Mouse (Mus musculus) liver, embryonic 14.5 days (tissue): ENCODE measurements at regions not wholly inside any gene's neighbourhood (a gene's known extent, or its start where the extent isn't known, plus 50 kb on each side); places are given as distances from the start of the nearest gene placed in this dataset.

Experiments
- ATAC-seq: fragments of 200-750 bp; cut with Nextera tagmentation; 2 replicates; pipeline ENCODE4 v1.8.0; 2017; ENCODE audit warnings: moderate number of reproducible peaks, mild to moderate bottlenecking, moderate library complexity; ENCODE audit not compliant: insufficient read depth
- DNase-seq, 3 experiments: peaks; one replicate each; pipeline ENCODE4 v3.0.0-alpha.2; 2012 to 2013; ENCODE audit warnings: low read depth in 3 of 3, low spot score in 3 of 3
- H3K27ac ChIP-seq: fragments of 300-500 bp; sonication (generic); 2 replicates; pipeline ENCODE4 v1.5.1; 2014; ENCODE audit warnings: moderate library complexity, mild to moderate bottlenecking, control low read depth, inconsistent platforms
- H3K27me3 ChIP-seq: fragments of 300-500 bp; sonication (generic); 2 replicates; pipeline ENCODE4 v1.6.1; 2014; ENCODE audit warnings: mild to moderate bottlenecking, low read length, moderate library complexity; ENCODE audit not compliant: control insufficient read depth, insufficient read depth
- H3K36me3 ChIP-seq: fragments of 300-500 bp; sonication (generic); replicated peaks from 2 replicates; pipeline ENCODE4 v1.6.1; 2014; ENCODE audit warnings: low read depth; ENCODE audit not compliant: control insufficient read depth, insufficient read depth
- H3K4me1 ChIP-seq, 2 experiments: fragments of 200-500 bp in 1 of 2; fragments of 300-500 bp in 1 of 2; sonication (generic) in 1 of 2; replicated peaks; 2 replicates each; pipeline ENCODE4 v1.6.1; 2012 to 2014; ENCODE audit warnings: antibody characterized with exemption in 1 of 2, inconsistent platforms in 1 of 2, low read length in 1 of 2; ENCODE audit not compliant: control insufficient read depth in 2 of 2, insufficient read depth in 2 of 2
- H3K4me2 ChIP-seq: fragments of 300-500 bp; sonication (generic); 2 replicates; pipeline ENCODE4 v1.6.1; 2014; ENCODE audit warnings: low read depth, mild to moderate bottlenecking, control low read depth, moderate library complexity
- H3K4me3 ChIP-seq, 2 experiments: fragments of 200-500 bp in 1 of 2; fragments of 300-500 bp in 1 of 2; sonication (generic) in 1 of 2; 2 replicates each; pipeline ENCODE4 v1.5.1; 2012 to 2014; ENCODE audit warnings: low read depth in 2 of 2, low read length in 2 of 2, mild to moderate bottlenecking in 2 of 2, control low read depth in 1 of 2, inconsistent platforms in 1 of 2, moderate library complexity in 1 of 2; ENCODE audit not compliant: insufficient read depth in 1 of 2
- H3K9ac ChIP-seq: fragments of 300-500 bp; sonication (generic); replicated peaks from 2 replicates; pipeline ENCODE4 v1.6.1; 2014; ENCODE audit warnings: mild to moderate bottlenecking, control low read depth, moderate library complexity
- H3K9me3 ChIP-seq: fragments of 300-500 bp; sonication (generic); 2 replicates; pipeline ENCODE4 v1.6.1; 2016; ENCODE audit warnings: low read length, mixed read lengths; ENCODE audit not compliant: control insufficient read depth
- CTCF ChIP-seq: IDR thresholded peaks from 2 replicates; pipeline ENCODE4 v1.5.1; 2016; ENCODE audit warnings: antibody characterized with exemption, low read depth, control low read depth
- EP300 ChIP-seq: IDR thresholded peaks from 2 replicates; pipeline ENCODE4 v1.6.1; 2016; ENCODE audit warnings: antibody characterized with exemption, low read depth
- WGBS: fragments of 180-500 bp; shearing (Covaris S2); extraction: QIAGEN DNeasy Blood & Tissue Kit; methylation state at CpG from one replicate; pipeline ENCODE4 v1.1.7; 2014; ENCODE audit not compliant: insufficient replicate concordance; 5-methylcytosine and 5-hydroxymethylcytosine counted together

GRCm38 (mm10) chr7:136631089-136631488 is 263.3 kb upstream of the Mgmt start:
- TF ChIP-seq EP300 (no peak), CTCF (no peak)
- H3K9ac ChIP-seq: no peak overlapping the region
- WGBS: 53% methylated on average over 3 of the region's 3 CpGs
- H3K27ac ChIP-seq: no peak overlapping the region
- H3K4me1 ChIP-seq: no peaks in the 10 kb centered on the region
- DNase-seq (no peak), ATAC-seq (no peak)
- H3K36me3 ChIP-seq: no peaks in the 10 kb centered on the region
- H3K4me2 ChIP-seq: no peak overlapping the region
- no peaks in the 10 kb centered on the region for H3K9me3 ChIP-seq
- H3K4me3 ChIP-seq: no peak overlapping the region
- H3K27me3 ChIP-seq: no peaks in the 10 kb centered on the region

- Histone ChIP-seq H3K9me3 (no peaks in the 10 kb centered on the region), H3K4me3 (no peak overlapping the region), H3K9ac (no peak overlapping the region), H3K36me3 (no peaks in the 10 kb centered on the region), H3K4me2 (no peak overlapping the region), H3K27ac (no peak overlapping the region), H3K27me3 (no peaks in the 10 kb centered on the region), H3K4me1 (no peaks in the 10 kb centered on the region)
- TF ChIP-seq CTCF (no peak), EP300 (no peak)
- DNase-seq: no peak
- ATAC-seq: no peak
- 34% methylated on average over 5 of the region's 5 CpGs for WGBS
These were observed 254.3 kb upstream of the Mgmt start for GRCm38 (mm10) chr7:136640160-136640559.

GRCm38 (mm10) chr7:136640771-136641170 is 253.6 kb upstream of the Mgmt start:
- H3K9ac ChIP-seq: no peak overlapping the region
- no peak for ATAC-seq
- no peaks in the 10 kb centered on the region for H3K27me3 ChIP-seq
- no peak overlapping the region for H3K4me3 ChIP-seq
- DNase-seq: no peak
- no peaks in the 10 kb centered on the region for H3K36me3 ChIP-seq
- H3K4me1 ChIP-seq: no peaks in the 10 kb centered on the region
- WGBS: 65% methylated on average over 7 of the region's 7 CpGs
- H3K27ac ChIP-seq: no peak overlapping the region
- H3K9me3 ChIP-seq: no peaks in the 10 kb centered on the region
- H3K4me2 ChIP-seq: no peak overlapping the region
- TF ChIP-seq CTCF: no peak
- TF ChIP-seq EP300: no peak

- TF ChIP-seq EP300: no peak
- Histone ChIP-seq H3K27ac (no peak overlapping the region), H3K27me3 (no peaks in the 10 kb centered on the region), H3K4me1 (no peaks in the 10 kb centered on the region), H3K4me2 (no peak overlapping the region), H3K36me3 (no peaks in the 10 kb centered on the region), H3K9me3 (no peaks in the 10 kb centered on the region), H3K4me3 (no peak overlapping the region), H3K9ac (no peak overlapping the region)
- WGBS: 58% methylated on average over 4 of the region's 4 CpGs
- ATAC-seq (no peak), DNase-seq (no peak)
These were observed 244.6 kb upstream of the Mgmt start for GRCm38 (mm10) chr7:136649796-136650195.

- Histone ChIP-seq H3K4me2 (no peak overlapping the region), H3K27me3 (no peaks in the 10 kb centered on the region), H3K4me1 (no peaks in the 10 kb centered on the region), H3K9ac (no peak overlapping the region), H3K9me3 (no peaks in the 10 kb centered on the region), H3K4me3 (no peak overlapping the region), H3K36me3 (no peaks in the 10 kb centered on the region), H3K27ac (no peak overlapping the region)
- TF ChIP-seq EP300 (no peak), CTCF (no peak)
- no peak for DNase-seq
- no peak for ATAC-seq
These were observed 234.5 kb upstream of the Mgmt start for GRCm38 (mm10) chr7:136659930-136660329.

- WGBS: 42% methylated on average over 2 of the region's 2 CpGs
- Histone ChIP-seq H3K4me1 (no peaks in the 10 kb centered on the region), H3K4me3 (no peak overlapping the region), H3K36me3 (no peaks in the 10 kb centered on the region), H3K27me3 (no peaks in the 10 kb centered on the region), H3K9ac (no peak overlapping the region), H3K27ac (no peak overlapping the region), H3K9me3 (no peaks in the 10 kb centered on the region), H3K4me2 (no peak overlapping the region)
- ATAC-seq (no peak), DNase-seq (no peak)
- TF ChIP-seq CTCF: no peak
- no peak for TF ChIP-seq EP300
These were observed 234.0 kb upstream of the Mgmt start for GRCm38 (mm10) chr7:136660401-136660800.
